Mouse (Mus musculus) E14TG2a.4 (cell line): ENCODE measurements at regions not wholly inside any gene's neighbourhood (a gene's known extent, or its start where the extent isn't known, plus 50 kb on each side); places are given as distances from the start of the nearest gene placed in this dataset.

Experiments used
- CTCF ChIP-seq: conservative IDR thresholded peaks from 2 replicates; pipeline ENCODE4 v1.5.1; 2014; ENCODE audit warnings: low read length
- POU5F1 ChIP-seq: IDR thresholded peaks from 2 replicates; pipeline ENCODE4 v1.6.1; 2014; ENCODE audit warnings: low read length, borderline replicate concordance

DNA sequence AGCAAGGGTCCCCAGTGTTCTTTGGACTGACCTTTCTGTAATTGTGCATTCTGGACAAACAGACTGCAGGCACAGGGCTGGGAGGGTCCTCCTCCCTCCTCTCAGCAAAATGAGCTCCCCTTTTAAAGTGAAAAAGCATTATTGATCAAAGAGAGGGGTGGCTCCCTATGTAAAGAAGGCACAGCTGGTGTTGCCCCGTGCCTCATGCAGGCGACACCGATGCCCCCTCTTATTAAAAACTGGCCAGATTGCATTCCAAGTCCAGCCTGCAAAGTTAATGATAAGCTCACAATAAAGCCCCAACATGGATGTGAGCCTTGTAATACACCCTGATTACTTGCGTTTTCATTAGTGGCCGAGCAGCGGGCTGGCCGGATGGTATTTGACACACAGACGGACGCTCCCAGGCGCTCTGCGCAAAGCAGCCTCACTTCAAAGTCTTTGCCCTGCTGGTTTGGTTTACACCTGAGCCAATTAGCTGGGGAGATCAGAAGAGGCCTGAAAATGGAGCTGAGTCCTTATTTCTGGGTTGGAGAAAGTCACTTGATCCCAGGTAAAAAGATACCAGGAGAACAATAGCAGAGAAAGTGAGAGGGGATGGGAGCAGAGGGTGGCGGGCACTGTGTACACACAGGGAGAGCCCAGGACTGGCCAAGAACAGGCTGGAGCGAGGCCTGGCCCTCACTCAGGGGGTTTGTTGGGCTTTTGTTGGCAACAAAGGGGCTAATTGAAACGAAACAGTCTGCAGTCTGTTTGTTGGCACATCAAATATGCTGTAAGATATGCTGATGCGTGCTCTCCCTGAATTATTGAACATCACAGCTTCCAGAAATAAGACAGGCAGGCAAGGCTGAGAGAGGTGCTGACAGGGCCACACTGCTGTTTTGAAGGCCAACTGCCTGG, 301.4 kb upstream of the Irx4 start:
- no peak for TF ChIP-seq POU5F1
- no peak for TF ChIP-seq CTCF
